Mouse (Mus musculus) hindbrain, embryonic 14.5 days (tissue): Measurements from ENCODE around the gene Eid2. TPM values are rescaled to one million over a fixed set of nuclear protein-coding genes. Genes with fewer than 3 reads are reported as not detected.

Experiments
- ATAC-seq: fragments of 200-750 bp; cut with Nextera tagmentation; 2 replicates; pipeline ENCODE4 v1.8.0; 2017; ENCODE audit warnings: moderate number of reproducible peaks, mild to moderate bottlenecking, moderate TSS enrichment, moderate library complexity; ENCODE audit not compliant: low FRiP score
- DNase-seq: peaks from one replicate; pipeline ENCODE4 v3.0.0-alpha.2; 2015; ENCODE audit warnings: low spot score
- H3K27ac ChIP-seq: fragments of 300-500 bp; sonication (generic); 2 replicates; pipeline ENCODE4 v1.5.1; 2014; ENCODE audit warnings: mild to moderate bottlenecking, moderate library complexity
- H3K27me3 ChIP-seq: fragments of 300-500 bp; sonication (generic); 2 replicates; pipeline ENCODE4 v1.6.1; 2014; ENCODE audit warnings: mild to moderate bottlenecking, low read length, mixed read lengths; ENCODE audit not compliant: control insufficient read depth, insufficient read depth
- H3K36me3 ChIP-seq: fragments of 300-500 bp; sonication (generic); replicated peaks from 2 replicates; pipeline ENCODE4 v1.6.1; 2014; ENCODE audit not compliant: control insufficient read depth, insufficient read depth
- H3K4me1 ChIP-seq: fragments of 300-500 bp; sonication (generic); replicated peaks from 2 replicates; pipeline ENCODE4 v1.6.1; 2014; ENCODE audit warnings: antibody characterized with exemption, low read length, mixed read lengths; ENCODE audit not compliant: control insufficient read depth, insufficient read depth
- H3K4me2 ChIP-seq: fragments of 300-500 bp; sonication (generic); replicated peaks from 2 replicates; pipeline ENCODE4 v1.6.1; 2014; ENCODE audit warnings: mild to moderate bottlenecking, moderate library complexity
- H3K4me3 ChIP-seq: fragments of 300-500 bp; sonication (generic); replicated peaks from 2 replicates; pipeline ENCODE4 v1.5.1; 2014; ENCODE audit warnings: mild to moderate bottlenecking, low read length
- H3K9ac ChIP-seq: fragments of 300-500 bp; sonication (generic); 2 replicates; pipeline ENCODE4 v1.6.1; 2014
- H3K9me3 ChIP-seq: fragments of 300-500 bp; sonication (generic); 2 replicates; pipeline ENCODE4 v1.6.1; 2016; ENCODE audit warnings: low read length; ENCODE audit not compliant: control insufficient read depth
- WGBS: fragments of 180-500 bp; shearing (Covaris S2); extraction: QIAGEN DNeasy Blood & Tissue Kit; methylation state at CpG from one replicate; pipeline ENCODE4 v1.1.7; 2014; 5-methylcytosine and 5-hydroxymethylcytosine counted together
- polyA plus RNA-seq: library from polyadenylated mRNA; unstranded; fragments of >200 nt; fragmentation: Nextera tagmentation; extraction: Ambion mirVana; gene quantifications from 2 replicates; pipeline ENCODE4 v1.2.1, GENCODE M21; 2014

Gene Eid2
- polyA plus RNA-seq, 1 experiment from 2014 or later = 8.8 TPM

- 96% methylated on average over 8 of the region's 8 CpGs for WGBS
- ATAC-seq (no peak), DNase-seq (no peak)
- Histone ChIP-seq H3K9me3 (no peaks in the 10 kb centered on the region), H3K36me3 (peaks cover 58% of the 10 kb centered on the region), H3K27ac (no peak overlapping the region), H3K4me1 (peaks cover 18% of the 10 kb centered on the region; the same call in 1 of the 2 replicates), H3K4me3 (no peak overlapping the region), H3K27me3 (no peaks in the 10 kb centered on the region), H3K4me2 (no peak overlapping the region), H3K9ac (no peak overlapping the region)
Measured at GRCm38 (mm10) chr7:28306216-28306615, 38.5 kb downstream of the Eid2 start.

GRCm38 (mm10) chr7:28309737-28310136 lies 42.1 kb downstream of the Eid2 start:
- Histone ChIP-seq H3K4me1 (peaks cover 14% of the 10 kb centered on the region), H3K9ac (no peak overlapping the region), H3K4me3 (no peak overlapping the region), H3K27ac (no peak overlapping the region), H3K9me3 (no peaks in the 10 kb centered on the region), H3K36me3 (peaks cover 66% of the 10 kb centered on the region), H3K27me3 (no peaks in the 10 kb centered on the region), H3K4me2 (no peak overlapping the region)
- DNase-seq (no peak), ATAC-seq (no peak)
- WGBS = 37% methylated on average over 9 of the region's 9 CpGs

- peaks cover 66% of the 10 kb centered on the region for H3K36me3 ChIP-seq
- ATAC-seq = peak; percentile 60
Measured at GRCm38 (mm10) chr7:28311151-28311925, 43.7 kb downstream of the Eid2 start.

GRCm38 (mm10) chr7:28311926-28312543 lies 44.4 kb downstream of the Eid2 start, which contains the start of gene Timm50:
Timm50 (minus strand) TSS chr7:28312072.
- DNase-seq (peak; percentile 98), ATAC-seq (peak; percentile 95)
- Histone ChIP-seq H3K4me2 (peak within 1 kb of the TSS; percentile 92), H3K9ac (peak within 1 kb of the TSS; percentile 93), H3K9me3 (no peaks in the 10 kb centered on the region), H3K4me1 (peaks cover 14% of the 10 kb centered on the region), H3K27ac (peak within 1 kb of the TSS; percentile 71), H3K4me3 (peak within 1 kb of the TSS; percentile 98), H3K27me3 (no peaks in the 10 kb centered on the region), H3K36me3 (peaks cover 66% of the 10 kb centered on the region)
- WGBS = under 1% methylated on average over 45 of the region's 45 CpGs

More at GRCm38 (mm10) chr7:28311151-28311925, 43.7 kb downstream of the Eid2 start:
- Histone ChIP-seq H3K27me3 (no peaks in the 10 kb centered on the region), H3K9ac (peak overlapping the region; percentile 93), H3K4me1 (peaks cover 14% of the 10 kb centered on the region), H3K27ac (peak overlapping the region; percentile 71), H3K4me2 (peak overlapping the region; percentile 92), H3K9me3 (no peaks in the 10 kb centered on the region), H3K4me3 (peak overlapping the region; percentile 98)
- DNase-seq = no peak
- WGBS = 5% methylated on average over 35 of the region's 35 CpGs

GRCm38 (mm10) chr7:28318036-28318435 lies 50.4 kb downstream of the Eid2 start:
- Histone ChIP-seq H3K27ac (no peak overlapping the region), H3K36me3 (peaks cover 93% of the 10 kb centered on the region), H3K9me3 (no peaks in the 10 kb centered on the region), H3K4me3 (no peak overlapping the region), H3K4me1 (no peaks in the 10 kb centered on the region), H3K4me2 (no peak overlapping the region), H3K27me3 (no peaks in the 10 kb centered on the region), H3K9ac (no peak overlapping the region)
- DNase-seq = no peak
- 91% methylated on average over 3 of the region's 3 CpGs for WGBS
- ATAC-seq = no peak

GRCm38 (mm10) chr7:28318714-28319113 lies 51.0 kb downstream of the Eid2 start:
- peaks cover 99% of the 10 kb centered on the region for H3K36me3 ChIP-seq
- whole genome bisulfite sequencing = 94% methylated on average over 17 of the region's 17 CpGs
- no peak overlapping the region for H3K4me3 ChIP-seq
- H3K9ac ChIP-seq = no peak overlapping the region
- no peak overlapping the region for H3K4me2 ChIP-seq
- H3K27me3 ChIP-seq = no peaks in the 10 kb centered on the region
- no peak for DNase-seq
- H3K9me3 ChIP-seq = no peaks in the 10 kb centered on the region
- H3K27ac ChIP-seq = no peak overlapping the region
- no peaks in the 10 kb centered on the region for H3K4me1 ChIP-seq
- ATAC-seq = no peak

Other genes with a start within 250 kb of the Eid2 start
- gene Psmc4, start 217.8 kb upstream of the Eid2 start, polyA plus RNA-seq = 279 and 282 TPM in 2 replicates
- 0.69 and 0.80 TPM in 2 replicates for gene Fcgbp, start 196.6 kb upstream of the Eid2 start, polyA plus RNA-seq
- gene 9530053A07Rik, start 138.4 kb upstream of the Eid2 start, polyA plus RNA-seq = 0.09 and 0.24 TPM in 2 replicates
- gene Fbl, start 98.2 kb upstream of the Eid2 start, polyA plus RNA-seq = 23.1 and 28.2 TPM in 2 replicates
- gene Dyrk1b, start 88.4 kb upstream of the Eid2 start, polyA plus RNA-seq = 11.6 and 12.6 TPM in 2 replicates
- gene Eid2b, start 9.9 kb downstream of the Eid2 start, polyA plus RNA-seq = 33.8 and 35.2 TPM in 2 replicates
- 0.74 and 0.91 TPM in 2 replicates for gene Selenov, start 23.3 kb downstream of the Eid2 start, polyA plus RNA-seq
- 19.1 and 21.0 TPM in 2 replicates for gene Dll3, start 34.4 kb downstream of the Eid2 start, polyA plus RNA-seq
- 125 and 137 TPM in 2 replicates for gene Timm50, start 44.2 kb downstream of the Eid2 start, polyA plus RNA-seq
- 75.2 and 78.3 TPM in 2 replicates for gene Supt5, start 70.9 kb downstream of the Eid2 start, polyA plus RNA-seq
- 521 and 677 TPM in 2 replicates for gene Rps16, start 82.8 kb downstream of the Eid2 start, polyA plus RNA-seq
- gene Plekhg2, start 104.7 kb downstream of the Eid2 start, polyA plus RNA-seq = 21.5 and 25.5 TPM in 2 replicates
- 3.0 and 3.7 TPM in 2 replicates for gene Zfp36, start 112.4 kb downstream of the Eid2 start, polyA plus RNA-seq
- gene Med29, start 124.8 kb downstream of the Eid2 start, polyA plus RNA-seq = 39.2 and 44.5 TPM in 2 replicates
- 73.9 and 74.3 TPM in 2 replicates for gene Paf1, start 125.1 kb downstream of the Eid2 start, polyA plus RNA-seq
- 4.7 and 6.6 TPM in 2 replicates for gene Gmfg, start 169.6 kb downstream of the Eid2 start, polyA plus RNA-seq
- 25.5 and 28.7 TPM in 2 replicates for gene Lrfn1, start 184.1 kb downstream of the Eid2 start, polyA plus RNA-seq
- gene Ifnl2, start 242.6 kb downstream of the Eid2 start, polyA plus RNA-seq = not detected in 2 replicates